Mouse (Mus musculus) liver, embryonic 12.5 days (tissue): Measurements from ENCODE around the gene Rassf5. TPM values are rescaled to one million over a fixed set of nuclear protein-coding genes. Genes with fewer than 3 reads are reported as not detected.

ENCODE experiments used
- ATAC-seq: fragments of 200-750 bp; cut with Nextera tagmentation; 2 replicates; pipeline ENCODE4 v1.8.0; 2017; ENCODE audit warnings: moderate number of reproducible peaks, mild to moderate bottlenecking, moderate library complexity
- H3K27ac ChIP-seq: fragments of 300-500 bp; sonication (generic); 2 replicates; pipeline ENCODE4 v1.5.1; 2016; ENCODE audit warnings: mild to moderate bottlenecking
- H3K27me3 ChIP-seq: fragments of 300-500 bp; sonication (generic); replicated peaks from 2 replicates; pipeline ENCODE4 v1.6.1; 2016; ENCODE audit warnings: mild to moderate bottlenecking, moderate library complexity
- H3K36me3 ChIP-seq: fragments of 300-500 bp; sonication (generic); 2 replicates; pipeline ENCODE4 v1.6.1; 2016; ENCODE audit warnings: mild to moderate bottlenecking, moderate library complexity
- H3K4me1 ChIP-seq: fragments of 300-500 bp; sonication (generic); 2 replicates; pipeline ENCODE4 v1.6.1; 2016
- H3K4me2 ChIP-seq: fragments of 300-500 bp; sonication (generic); 2 replicates; pipeline ENCODE4 v1.6.1; 2016; ENCODE audit warnings: mild to moderate bottlenecking, moderate library complexity
- H3K4me3 ChIP-seq: fragments of 300-500 bp; sonication (generic); 2 replicates; pipeline ENCODE4 v1.5.1; 2016; ENCODE audit warnings: mild to moderate bottlenecking, moderate library complexity
- H3K9ac ChIP-seq: fragments of 300-500 bp; sonication (generic); 2 replicates; pipeline ENCODE4 v1.6.1; 2016; ENCODE audit warnings: mild to moderate bottlenecking, moderate library complexity
- H3K9me3 ChIP-seq: fragments of 300-500 bp; sonication (generic); replicated peaks from 2 replicates; pipeline ENCODE4 v1.6.1; 2016; ENCODE audit warnings: mild to moderate bottlenecking, moderate library complexity
- WGBS: fragments of 180-500 bp; shearing (Covaris S2); methylation state at CpG from one replicate; pipeline ENCODE4 v1.1.7; 2016; ENCODE audit not compliant: insufficient replicate concordance; 5-methylcytosine and 5-hydroxymethylcytosine counted together
- polyA plus RNA-seq: library from polyadenylated mRNA; unstranded; fragments of >200 nt; fragmentation: Nextera tagmentation; extraction: Ambion mirVana; gene quantifications from 2 replicates; pipeline ENCODE4 v1.2.1, GENCODE M21; 2016

Rassf5 gene
- polyA plus RNA-seq, 1 experiment from 2014 or later = 3.9 TPM

DNA sequence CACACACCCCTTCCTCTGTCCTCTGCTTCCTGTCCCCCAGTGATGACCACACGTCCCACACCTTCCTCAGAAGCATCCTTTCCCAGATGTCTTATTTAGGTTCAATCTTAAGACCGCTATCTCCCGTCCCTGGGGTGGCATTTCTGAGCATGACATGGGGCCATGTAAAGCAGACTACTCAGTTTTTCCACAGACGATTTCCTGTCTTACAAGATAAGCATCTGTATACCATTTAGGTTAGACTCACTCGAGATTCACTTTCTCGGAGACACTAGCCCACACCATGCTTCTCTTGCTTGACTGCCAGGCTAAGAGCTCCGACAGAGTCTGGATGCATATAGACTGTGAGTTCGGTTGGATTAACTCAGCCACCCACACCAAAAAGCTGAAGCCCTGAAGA is 40.6 kb downstream of the Rassf5 start:
- H3K9me3 ChIP-seq = no peaks in the 10 kb centered on the region
- H3K27ac ChIP-seq = no peak overlapping the region
- 0 out of 2 replicates have a peak, but pooled peaks cover 7% of the 10 kb centered on the region for H3K27me3 ChIP-seq
- ATAC-seq = no peak
- H3K4me1 ChIP-seq = peaks cover 16% of the 10 kb centered on the region
- 52% methylated on average over 8 of the region's 8 CpGs for WGBS
- H3K36me3 ChIP-seq = no peaks in the 10 kb centered on the region
- H3K9ac ChIP-seq = no peak overlapping the region
- H3K4me2 ChIP-seq = no peak overlapping the region
- no peak overlapping the region for H3K4me3 ChIP-seq

- 0 out of 2 replicates have a peak, but pooled peaks cover 7% of the 10 kb centered on the region for H3K27me3 ChIP-seq
- H3K27ac ChIP-seq = no peak overlapping the region
- WGBS = 56% methylated on average over 4 of the region's 4 CpGs
- H3K4me2 ChIP-seq = no peak overlapping the region
- no peak overlapping the region for H3K9ac ChIP-seq
- peaks cover 17% of the 10 kb centered on the region for H3K4me1 ChIP-seq
- no peaks in the 10 kb centered on the region for H3K9me3 ChIP-seq
- no peak overlapping the region for H3K4me3 ChIP-seq
- H3K36me3 ChIP-seq = no peaks in the 10 kb centered on the region
- no peak for ATAC-seq
These were observed 43.7 kb downstream of the Rassf5 start for GRCm38 (mm10) chr1:131201391-131201790.

GRCm38 (mm10) chr1:131200588-131200987 is 44.5 kb downstream of the Rassf5 start:
- no peaks in the 10 kb centered on the region for H3K36me3 ChIP-seq
- WGBS = 69% methylated on average over 10 of the region's 10 CpGs
- H3K9ac ChIP-seq = no peak overlapping the region
- H3K4me3 ChIP-seq = no peak overlapping the region
- H3K4me2 ChIP-seq = no peak overlapping the region
- no peak for ATAC-seq
- 0 out of 2 replicates have a peak, but pooled peaks cover 7% of the 10 kb centered on the region for H3K27me3 ChIP-seq
- H3K27ac ChIP-seq = no peak overlapping the region
- H3K9me3 ChIP-seq = no peaks in the 10 kb centered on the region
- peaks cover 17% of the 10 kb centered on the region for H3K4me1 ChIP-seq

DNA sequence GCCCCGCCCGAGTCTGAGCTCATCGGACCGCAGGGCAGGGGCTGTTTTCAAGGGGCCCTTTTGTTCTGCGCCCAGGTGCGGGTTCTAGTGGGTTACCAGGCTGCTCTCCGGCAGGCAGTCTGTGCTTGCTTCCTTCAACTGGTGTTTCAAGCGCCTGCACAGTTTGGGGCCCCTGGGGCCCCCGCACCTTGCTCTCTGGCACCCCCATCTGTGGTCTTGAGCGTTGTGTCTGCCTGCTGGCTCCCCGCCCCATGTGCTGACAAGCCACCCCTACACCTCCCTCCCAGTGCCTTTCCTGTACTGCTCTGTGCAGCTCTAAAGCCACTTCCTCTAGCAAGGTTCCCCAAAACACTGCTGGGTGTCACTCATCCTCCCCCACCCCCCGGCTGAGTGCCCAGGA is 45.1 kb downstream of the Rassf5 start:
- ATAC-seq = peak; percentile 54; the same call in 1 of the 2 replicates
- Histone ChIP-seq H3K4me2 (peak overlapping the region; percentile 39), H3K36me3 (no peaks in the 10 kb centered on the region), H3K27me3 (0 out of 2 replicates have a peak, but pooled peaks cover 5% of the 10 kb centered on the region), H3K9ac (no peak overlapping the region), H3K4me3 (peak overlapping the region; percentile 36), H3K27ac (peak overlapping the region; percentile 7; the same call in 1 of the 2 replicates), H3K4me1 (peaks cover 17% of the 10 kb centered on the region), H3K9me3 (no peaks in the 10 kb centered on the region)
- WGBS = 22% methylated on average over 12 of the region's 12 CpGs

DNA sequence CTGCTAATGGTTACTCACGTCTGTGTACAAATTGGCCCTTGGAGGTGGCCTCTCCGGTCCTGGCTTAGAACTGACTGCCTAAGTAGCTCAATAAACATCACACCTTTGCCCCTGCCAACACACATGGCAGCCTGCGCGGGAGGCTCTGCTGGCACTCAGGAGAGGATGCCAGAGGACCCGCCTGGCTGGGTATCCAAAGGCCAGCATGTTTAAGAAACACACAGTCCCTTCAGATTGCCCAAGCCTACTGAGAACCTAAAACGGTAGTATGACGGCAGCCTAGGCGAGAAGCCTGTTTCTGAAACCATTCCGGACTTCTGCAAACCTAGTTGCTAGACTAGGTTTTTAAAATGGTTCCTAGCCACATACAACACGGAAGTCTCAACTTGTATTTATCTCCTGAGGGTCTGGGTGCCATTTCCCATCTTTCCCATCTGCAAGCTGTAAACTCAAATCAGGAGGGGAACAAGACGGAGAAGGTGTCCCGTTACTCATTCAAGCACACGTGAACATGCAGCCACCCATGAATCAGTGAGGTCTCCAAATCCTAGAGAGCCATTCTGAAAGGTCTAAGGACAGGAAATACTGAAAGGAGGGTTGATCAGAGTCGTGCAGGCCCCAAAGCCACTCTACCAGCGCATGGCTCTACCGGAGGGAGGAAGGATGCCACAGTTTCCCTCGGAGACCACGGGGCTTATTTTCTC is 45.8 kb downstream of the Rassf5 start:
- H3K4me2 ChIP-seq = peak overlapping the region; percentile 39
- peak overlapping the region; percentile 36 for H3K4me3 ChIP-seq
- 51% methylated on average over 18 of the region's 18 CpGs for WGBS
- H3K36me3 ChIP-seq = no peaks in the 10 kb centered on the region
- H3K27ac ChIP-seq = 0 out of 2 replicates have a peak overlapping the region, but pooled peaks have one; percentile 7
- H3K4me1 ChIP-seq = peaks cover 17% of the 10 kb centered on the region
- H3K9ac ChIP-seq = no peak overlapping the region
- ATAC-seq = no peak
- H3K9me3 ChIP-seq = no peaks in the 10 kb centered on the region
- 0 out of 2 replicates have a peak, but pooled peaks cover 3% of the 10 kb centered on the region for H3K27me3 ChIP-seq

GRCm38 (mm10) chr1:131198417-131198960 is 46.6 kb downstream of the Rassf5 start:
- no peak overlapping the region for H3K9ac ChIP-seq

DNA sequence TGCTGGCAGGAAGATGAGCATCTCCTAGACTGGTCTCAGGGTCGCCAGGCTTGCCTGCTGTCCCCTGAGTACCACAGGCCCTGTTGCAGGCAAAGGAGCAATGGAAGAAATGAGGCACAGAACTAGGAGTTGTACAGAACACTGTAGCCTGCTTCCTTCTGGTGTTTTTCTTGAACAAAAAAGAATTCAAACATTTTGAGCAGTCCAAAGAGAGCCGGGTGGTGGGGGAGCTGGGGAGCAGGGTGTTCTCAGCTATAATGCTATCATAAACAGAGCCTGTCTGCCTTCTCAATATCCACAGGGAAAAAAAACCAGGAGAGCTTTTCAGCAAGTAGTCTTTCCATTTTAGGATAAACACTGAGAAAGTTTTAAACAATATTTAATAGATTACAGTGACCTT is 49.0 kb downstream of the Rassf5 start:
- no peak overlapping the region for H3K4me3 ChIP-seq
- H3K9me3 ChIP-seq = no peaks in the 10 kb centered on the region
- WGBS = 61% methylated on average over 2 of the region's 2 CpGs
- peaks cover 15% of the 10 kb centered on the region for H3K4me1 ChIP-seq
- H3K27ac ChIP-seq = no peak overlapping the region
- H3K36me3 ChIP-seq = no peaks in the 10 kb centered on the region
- 0 out of 2 replicates have a peak, but pooled peaks cover 3% of the 10 kb centered on the region for H3K27me3 ChIP-seq
- H3K4me2 ChIP-seq = no peak overlapping the region
- H3K9ac ChIP-seq = no peak overlapping the region
- no peak for ATAC-seq

More at GRCm38 (mm10) chr1:131198417-131198960, 46.6 kb downstream of the Rassf5 start:
- Histone ChIP-seq H3K27ac (no peak overlapping the region), H3K9me3 (no peaks in the 10 kb centered on the region), H3K4me1 (peaks cover 17% of the 10 kb centered on the region), H3K36me3 (no peaks in the 10 kb centered on the region), H3K4me3 (0 out of 2 replicates have a peak overlapping the region, but pooled peaks have one; percentile 36), H3K27me3 (0 out of 2 replicates have a peak, but pooled peaks cover 3% of the 10 kb centered on the region), H3K4me2 (0 out of 2 replicates have a peak overlapping the region, but pooled peaks have one; percentile 26)
- WGBS = 65% methylated on average over 9 of the region's 9 CpGs
- no peak for ATAC-seq

DNA sequence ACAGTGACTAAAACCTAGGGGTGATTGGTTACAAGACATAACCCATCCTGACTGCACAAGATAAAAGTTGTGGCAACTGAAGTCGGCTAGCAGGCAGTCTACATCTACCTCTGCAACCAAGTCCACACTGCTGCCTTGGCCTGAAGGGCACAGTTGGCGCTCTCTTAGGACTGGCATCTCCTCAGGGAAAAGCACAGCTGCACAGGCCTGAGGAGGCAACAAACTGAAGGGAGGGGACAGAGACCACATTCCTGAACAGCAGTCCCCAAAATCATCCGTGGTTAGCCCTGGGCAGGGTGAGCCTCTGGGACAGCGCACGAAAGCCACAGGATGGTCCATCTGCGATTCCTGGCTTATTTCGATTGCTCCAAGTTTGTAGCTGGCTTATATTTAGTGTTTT is 49.4 kb downstream of the Rassf5 start:
- no peak overlapping the region for H3K27ac ChIP-seq

GRCm38 (mm10) chr1:131193746-131194145 is 51.3 kb downstream of the Rassf5 start:
- Histone ChIP-seq H3K4me1 (no peaks in the 10 kb centered on the region), H3K27ac (no peak overlapping the region), H3K4me3 (no peak overlapping the region), H3K27me3 (no peaks in the 10 kb centered on the region), H3K9me3 (no peaks in the 10 kb centered on the region), H3K4me2 (no peak overlapping the region), H3K36me3 (no peaks in the 10 kb centered on the region), H3K9ac (no peak overlapping the region)
- no peak for ATAC-seq
- 56% methylated on average over 3 of the region's 3 CpGs for WGBS

More for the DNA sequence above, 49.4 kb downstream of the Rassf5 start:
- WGBS = 71% methylated on average over 7 of the region's 7 CpGs
- Histone ChIP-seq H3K4me3 (no peak overlapping the region), H3K9ac (no peak overlapping the region), H3K4me2 (no peak overlapping the region), H3K9me3 (no peaks in the 10 kb centered on the region), H3K4me1 (peaks cover 13% of the 10 kb centered on the region), H3K36me3 (no peaks in the 10 kb centered on the region), H3K27me3 (0 out of 2 replicates have a peak, but pooled peaks cover 3% of the 10 kb centered on the region)
- no peak for ATAC-seq

DNA sequence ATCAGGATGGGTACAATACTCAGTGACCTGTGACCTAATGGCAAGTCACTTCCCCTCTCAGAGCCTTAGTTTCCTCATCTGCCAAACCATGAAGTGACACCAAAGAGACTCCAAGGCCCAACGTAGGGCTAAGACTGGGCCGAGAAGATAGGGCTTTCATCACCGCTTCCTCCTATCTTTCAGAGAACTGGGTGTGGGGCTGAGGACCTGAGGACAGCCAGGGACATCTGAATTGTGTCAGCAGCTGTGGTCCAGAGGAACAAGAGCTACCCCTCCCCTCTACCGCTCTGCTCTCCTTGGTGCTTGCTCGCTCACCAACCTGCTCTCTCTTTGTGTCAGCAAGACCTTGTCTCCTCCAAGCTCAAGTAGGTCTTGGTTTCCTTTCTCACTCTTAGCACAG is 56.4 kb downstream of the Rassf5 start:
- 28% methylated on average over 5 of the region's 5 CpGs for WGBS
- 0 out of 2 replicates have a peak, but pooled peaks have one; percentile 27 for ATAC-seq
- H3K4me2 ChIP-seq = no peak overlapping the region
- H3K36me3 ChIP-seq = no peaks in the 10 kb centered on the region
- 0 out of 2 replicates have a peak, but pooled peaks cover 3% of the 10 kb centered on the region for H3K4me1 ChIP-seq
- H3K9ac ChIP-seq = no peak overlapping the region
- H3K4me3 ChIP-seq = no peak overlapping the region
- H3K27ac ChIP-seq = no peak overlapping the region
- H3K9me3 ChIP-seq = no peaks in the 10 kb centered on the region
- no peaks in the 10 kb centered on the region for H3K27me3 ChIP-seq

DNA sequence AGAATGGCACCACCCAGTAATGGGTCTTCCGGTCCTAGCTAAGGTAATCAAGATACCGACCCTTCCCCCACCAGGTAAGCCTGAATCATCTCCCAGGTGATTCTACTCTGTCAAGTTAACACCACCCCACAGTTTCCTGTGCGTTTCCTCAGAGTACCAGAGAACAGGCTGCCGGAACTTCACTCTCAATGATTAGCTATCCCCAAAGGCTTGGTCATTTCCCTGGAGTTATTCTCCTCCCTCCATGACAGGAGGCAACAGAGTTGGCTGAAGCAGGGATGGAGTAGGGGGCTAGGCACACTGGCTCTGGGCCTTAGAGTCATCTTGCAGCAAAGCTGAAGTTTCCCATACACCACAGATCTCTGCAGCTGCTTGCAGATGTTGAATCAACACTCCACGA is 57.2 kb downstream of the Rassf5 start:
- no peaks in the 10 kb centered on the region for H3K27me3 ChIP-seq
- H3K4me3 ChIP-seq = no peak overlapping the region
- H3K9me3 ChIP-seq = no peaks in the 10 kb centered on the region
- 77% methylated on average over 5 of the region's 5 CpGs for WGBS
- no peak overlapping the region for H3K4me2 ChIP-seq
- ATAC-seq = no peak
- 0 out of 2 replicates have a peak, but pooled peaks cover 3% of the 10 kb centered on the region for H3K4me1 ChIP-seq
- H3K36me3 ChIP-seq = no peaks in the 10 kb centered on the region
- H3K27ac ChIP-seq = no peak overlapping the region
- no peak overlapping the region for H3K9ac ChIP-seq

DNA sequence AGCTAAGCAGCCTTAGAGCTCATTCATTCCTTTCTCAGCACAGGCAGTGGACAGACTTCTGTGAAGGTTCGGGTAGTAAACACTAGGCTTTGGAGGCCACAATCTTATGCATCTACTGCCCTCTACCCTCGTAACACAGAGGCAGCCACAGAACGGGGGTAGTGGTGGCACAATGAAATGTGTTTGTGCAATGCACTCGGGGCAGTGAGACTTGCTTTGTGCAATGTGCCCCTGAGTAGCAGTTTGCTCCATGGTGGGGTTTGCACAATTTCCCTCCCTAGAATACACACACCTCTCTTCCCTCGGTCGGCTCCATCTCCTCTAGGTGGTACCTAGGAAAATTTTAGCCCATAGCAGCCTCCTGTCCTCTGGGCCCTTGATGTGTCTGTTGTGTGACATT is 58.1 kb downstream of the Rassf5 start:
- ATAC-seq = no peak
- H3K4me2 ChIP-seq = no peak overlapping the region
- no peaks in the 10 kb centered on the region for H3K36me3 ChIP-seq
- no peak overlapping the region for H3K9ac ChIP-seq
- no peaks in the 10 kb centered on the region for H3K27me3 ChIP-seq
- no peak overlapping the region for H3K4me3 ChIP-seq
- H3K27ac ChIP-seq = no peak overlapping the region
- H3K4me1 ChIP-seq = 0 out of 2 replicates have a peak, but pooled peaks cover 3% of the 10 kb centered on the region
- WGBS = 62% methylated on average over 6 of the region's 6 CpGs
- no peaks in the 10 kb centered on the region for H3K9me3 ChIP-seq
